Mouse (Mus musculus): Measurements from ENCODE around the gene Mlec. TPM values are rescaled to one million over a fixed set of nuclear protein-coding genes. Genes with fewer than 3 reads are reported as not detected.
"Not testable (repeated sequence)": the region's sequence is repeated elsewhere in the genome, so short reads cannot be mapped to it uniquely, and the experiment has no call there.

Mlec gene
- polyA plus RNA-seq, 1 experiment from 2014 or later: 294 TPM

- H3K27me3 ChIP-seq: no peaks in the 10 kb centered on the region
- POLR2A ChIA-PET: interaction anchor here (0.6 to 1.6 kb wide), 2 partner anchors 38 to 257 kb away, joined by 3 to 5 read pairs; no protein-coding TSS in a partner anchor
- CTCF ChIA-PET: interaction anchor here (1.1 to 1.6 kb wide), 2 partner anchors 25 to 38 kb away, joined by 3 to 6 read pairs; no protein-coding TSS in a partner anchor
- in situ Hi-C loops (cut with MboI; ENCODE audit: low pct_unique_long_range_greater_than_20kb): no loop called here
- DNase-seq (ENCODE audit: low read depth, low spot score) (no peak), ATAC-seq (no peak)
- no peak for TF ChIP-seq CTCF (IDR thresholded peaks at IDR 0.05)
Observed at GRCm38 (mm10) chr5:115163563-115163962, 5.6 kb upstream of the Mlec start.

DNA sequence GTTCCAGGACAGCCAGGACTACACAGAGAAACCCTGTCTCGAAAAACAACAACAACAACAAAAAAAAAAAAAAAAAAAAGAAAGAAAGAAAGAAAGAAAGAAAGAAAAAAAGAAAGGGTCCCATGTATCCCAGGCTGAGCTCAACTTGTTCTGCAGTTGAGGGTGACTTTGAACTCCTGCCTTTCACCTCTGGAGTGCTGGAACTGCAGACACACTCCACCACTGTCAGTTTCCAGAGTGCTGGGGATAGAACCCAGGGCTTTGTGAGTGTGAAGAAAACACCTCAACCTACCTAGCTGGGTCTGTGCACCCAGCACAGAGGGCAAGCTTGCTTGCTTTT, 3.9 kb upstream of the Mlec start:
- CTCF ChIA-PET: interaction anchor here (0.8 kb wide), 1 partner anchor 184 kb away, joined by 3 read pairs; no protein-coding TSS in a partner anchor
- in situ Hi-C loops (cut with MboI; ENCODE audit: low pct_unique_long_range_greater_than_20kb); H3K27me3 ChIP-seq; DNase-seq (ENCODE audit: low read depth, low spot score); ATAC-seq: not testable (repeated sequence)
- POLR2A ChIA-PET: interaction anchor here (0.6 to 1.1 kb wide), 3 partner anchors 13 to 58 kb away, joined by 3 to 6 read pairs (median 5); no protein-coding TSS in a partner anchor

GRCm38 (mm10) chr5:115161064-115161939, 3.3 kb upstream of the Mlec start:
- ChIA-PET POLR2A (interaction anchor here (0.6 to 1.5 kb wide), 4 partner anchors 34 to 139 kb away, joined by 3 to 5 read pairs (median 3); partner anchors contain the start of gene Dynll1), CTCF (interaction anchor here (1.2 to 1.9 kb wide), 3 partner anchors 10 to 182 kb away, joined by 3 to 7 read pairs (median 3); no protein-coding TSS in a partner anchor)
- DNase-seq (ENCODE audit: low read depth, low spot score) (no peak), ATAC-seq (no peak)
- TF ChIP-seq CTCF (IDR thresholded peaks at IDR 0.05): no peak
- in situ Hi-C loops (cut with MboI; ENCODE audit: low pct_unique_long_range_greater_than_20kb): no loop called here
- no peaks in the 10 kb centered on the region for H3K27me3 ChIP-seq

GRCm38 (mm10) chr5:115160655-115161054, 2.7 kb upstream of the Mlec start:
- DNase-seq (ENCODE audit: low read depth, low spot score): no peak
- TF ChIP-seq CTCF (IDR thresholded peaks at IDR 0.05): no peak
- CTCF ChIA-PET: interaction anchor here (1.2 to 1.9 kb wide), 4 partner anchors 9 to 182 kb away, joined by 3 to 7 read pairs (median 3); no protein-coding TSS in a partner anchor
- H3K27me3 ChIP-seq: no peaks in the 10 kb centered on the region
- POLR2A ChIA-PET: interaction anchor here (0.6 to 1.5 kb wide), 3 partner anchors 10 to 140 kb away, joined by 3 read pairs; partner anchors contain the start of gene Dynll1
- no peak for ATAC-seq
- in situ Hi-C loops (cut with MboI; ENCODE audit: low pct_unique_long_range_greater_than_20kb): no loop called here

- no peak for DNase-seq (ENCODE audit: low read depth, low spot score)
- ATAC-seq: no peak
- ChIA-PET CTCF (interaction anchor here (0.9 to 1.9 kb wide), 4 partner anchors 16 to 189 kb away, joined by 3 to 7 read pairs (median 3); no protein-coding TSS in a partner anchor), POLR2A (no interaction called here)
- H3K27me3 ChIP-seq: no peaks in the 10 kb centered on the region
- in situ Hi-C loops (cut with MboI; ENCODE audit: low pct_unique_long_range_greater_than_20kb): no loop called here
- TF ChIP-seq CTCF (IDR thresholded peaks at IDR 0.05): no peak
Observed at GRCm38 (mm10) chr5:115159165-115159564, 1.2 kb upstream of the Mlec start.

DNA sequence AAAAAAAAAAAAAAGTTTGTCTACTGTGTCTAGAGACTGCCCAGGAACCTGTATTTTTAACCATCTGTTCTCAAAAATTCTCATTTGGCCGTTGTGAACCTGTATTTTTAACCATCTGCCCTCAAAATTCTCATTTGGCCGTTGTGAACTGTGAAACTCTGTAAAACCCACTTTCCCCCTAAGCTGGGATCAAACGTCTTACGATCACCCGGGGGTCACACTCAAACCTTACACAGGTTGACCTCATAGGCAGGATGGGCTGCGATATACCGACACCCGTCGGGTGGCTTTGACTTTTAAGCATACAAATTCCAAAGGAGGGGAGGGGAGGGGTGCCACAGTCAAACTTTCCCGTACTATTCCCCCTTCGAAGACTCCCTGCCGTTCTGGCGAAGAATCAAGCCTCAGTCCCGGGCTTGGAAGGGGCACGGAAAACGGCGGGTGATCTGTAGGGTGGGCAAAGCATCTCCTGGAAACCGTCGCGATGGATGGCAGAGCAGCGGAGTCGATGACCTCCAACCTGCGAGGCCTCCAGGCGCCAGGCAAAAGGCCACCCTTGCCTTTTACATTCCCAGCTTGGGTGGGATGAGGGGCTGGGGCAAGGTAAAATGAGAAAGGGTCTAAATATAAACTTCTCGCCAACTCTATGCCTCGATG, 918 bp downstream of the Mlec start:
- no peaks in the 10 kb centered on the region for H3K27me3 ChIP-seq
- ATAC-seq (no peak), DNase-seq (ENCODE audit: low read depth, low spot score) (no peak)
- in situ Hi-C loops (cut with MboI; ENCODE audit: low pct_unique_long_range_greater_than_20kb): no loop called here
- CTCF ChIA-PET: interaction anchor here (1.6 kb wide), 1 partner anchor 32 kb away, joined by 4 read pairs; no protein-coding TSS in a partner anchor
- TF ChIP-seq CTCF (IDR thresholded peaks at IDR 0.05): no peak
- POLR2A ChIA-PET: interaction anchor here (0.6 to 1.1 kb wide), 7 partner anchors 9 to 483 kb away, joined by 3 to 6 read pairs (median 4); partner anchors contain the start of gene Rnf10

DNA sequence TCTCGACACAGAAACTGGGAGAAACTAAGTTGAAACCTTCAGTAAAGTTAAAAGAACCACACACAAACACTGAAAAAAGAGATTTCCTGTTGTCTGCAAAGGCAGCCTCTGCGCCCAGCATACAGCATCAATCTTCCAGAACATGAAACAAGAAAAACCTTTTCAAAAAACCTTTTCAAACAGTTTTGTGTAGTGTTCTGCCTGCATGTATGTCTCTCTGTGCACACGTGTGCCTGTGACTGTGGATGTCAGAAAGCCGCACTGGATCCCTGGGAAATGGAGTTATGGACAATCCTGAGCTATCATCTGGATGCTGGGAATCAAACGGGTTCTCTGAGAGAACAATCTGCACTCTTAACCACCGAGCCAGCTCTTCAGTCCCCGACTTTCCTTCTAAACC, 1.6 kb downstream of the Mlec start:
- ATAC-seq (no peak), DNase-seq (ENCODE audit: low read depth, low spot score) (no peak)
- H3K27me3 ChIP-seq: no peaks in the 10 kb centered on the region
- POLR2A ChIA-PET: interaction anchor here (0.6 to 1.6 kb wide), 3 partner anchors 10 to 116 kb away, joined by 5 to 6 read pairs (median 6); partner anchors contain the start of genes Acads and Rnf10
- in situ Hi-C loops (cut with MboI; ENCODE audit: low pct_unique_long_range_greater_than_20kb): no loop called here
- CTCF ChIA-PET: interaction anchor here (1.1 to 2.8 kb wide), 4 partner anchors 10 to 178 kb away, joined by 3 to 11 read pairs (median 4); no protein-coding TSS in a partner anchor
- no peak for TF ChIP-seq CTCF (IDR thresholded peaks at IDR 0.05)

GRCm38 (mm10) chr5:115155831-115156230, 2.1 kb downstream of the Mlec start:
- CTCF ChIA-PET: interaction anchor here (1.0 to 2.8 kb wide), 5 partner anchors 10 to 177 kb away, joined by 3 to 11 read pairs (median 4); no protein-coding TSS in a partner anchor
- no peak for DNase-seq (ENCODE audit: low read depth, low spot score)

GRCm38 (mm10) chr5:115155156-115155631, 2.8 kb downstream of the Mlec start:
- H3K27me3 ChIP-seq: no peaks in the 10 kb centered on the region
- no peak for TF ChIP-seq CTCF (IDR thresholded peaks at IDR 0.05)
- ATAC-seq (no peak), DNase-seq (ENCODE audit: low read depth, low spot score) (no peak)
- in situ Hi-C loops (cut with MboI; ENCODE audit: low pct_unique_long_range_greater_than_20kb): no loop called here
- ChIA-PET CTCF (interaction anchor here (1.0 to 2.8 kb wide), 5 partner anchors 10 to 177 kb away, joined by 3 to 11 read pairs (median 4); no protein-coding TSS in a partner anchor), POLR2A (interaction anchor here (0.9 to 1.6 kb wide), 2 partner anchors 34 to 37 kb away, joined by 4 to 6 read pairs; partner anchors contain the start of gene Acads)

More at GRCm38 (mm10) chr5:115155831-115156230, 2.1 kb downstream of the Mlec start:
- no peak for ATAC-seq
- in situ Hi-C loops (cut with MboI; ENCODE audit: low pct_unique_long_range_greater_than_20kb): no loop called here
- no peaks in the 10 kb centered on the region for H3K27me3 ChIP-seq
- no peak for TF ChIP-seq CTCF (IDR thresholded peaks at IDR 0.05)
- POLR2A ChIA-PET: interaction anchor here (0.9 to 1.6 kb wide), 3 partner anchors 11 to 37 kb away, joined by 4 to 6 read pairs (median 6); partner anchors contain the start of gene Acads
